Mouse (Mus musculus) c-Kit-positive CD71-positive TER-119-positive erythroid progenitor cells, embryonic 14.5 days (primary cell): ENCODE measurements at regions not wholly inside any gene's neighbourhood (a gene's known extent, or its start where the extent isn't known, plus 50 kb on each side); places are given as distances from the start of the nearest gene placed in this dataset.

Experiments used
- DNase-seq: peaks from one replicate; pipeline ENCODE4 v3.0.0-alpha.2; 2013; ENCODE audit warnings: low spot score

DNA sequence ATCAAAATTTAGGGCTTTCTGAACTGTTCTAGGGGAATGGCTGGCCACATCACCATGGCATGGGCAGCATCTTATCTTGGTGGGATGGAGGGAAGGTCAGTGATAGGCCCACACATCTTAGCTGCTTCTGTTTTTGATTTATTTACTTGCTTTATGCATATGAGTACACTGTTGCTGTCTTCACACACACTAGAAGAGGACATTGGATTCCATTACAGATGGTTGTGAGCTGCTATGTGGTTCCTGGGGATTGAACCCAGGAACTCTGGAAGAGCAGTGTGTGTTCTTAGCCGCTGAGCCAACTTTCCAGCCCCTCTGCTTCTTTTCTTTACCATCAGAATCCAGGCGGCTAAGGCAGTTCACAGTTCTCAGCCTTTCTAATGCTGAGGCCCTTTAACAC is 260.4 kb downstream of the Dact1 start:
- no peak for DNase-seq

- no peak for DNase-seq
Measured at GRCm38 (mm10) chr12:71572833-71573446, 257.9 kb upstream of the Daam1 start.

DNA sequence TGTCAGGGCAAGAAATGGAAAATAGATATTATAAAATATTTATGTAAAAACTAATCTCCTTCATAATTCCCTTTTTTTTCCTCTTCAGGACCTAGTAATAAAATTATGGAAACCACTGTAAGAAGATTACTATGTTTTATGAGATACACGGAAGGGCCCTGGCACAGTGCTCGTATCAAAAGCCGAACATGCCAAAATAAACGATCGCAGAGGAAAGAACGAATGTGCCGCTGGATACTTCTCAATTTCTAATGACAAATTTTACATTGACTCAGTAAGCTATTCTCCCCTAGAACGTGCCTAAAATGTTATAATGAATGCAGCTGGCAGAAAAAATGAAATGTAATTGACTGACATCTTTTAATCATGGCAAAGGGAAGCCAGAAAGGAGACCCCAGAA is 257.4 kb upstream of the Daam1 start:
- DNase-seq = no peak

GRCm38 (mm10) chr12:71574685-71575084 is 256.2 kb upstream of the Daam1 start:
- no peak for DNase-seq

DNA sequence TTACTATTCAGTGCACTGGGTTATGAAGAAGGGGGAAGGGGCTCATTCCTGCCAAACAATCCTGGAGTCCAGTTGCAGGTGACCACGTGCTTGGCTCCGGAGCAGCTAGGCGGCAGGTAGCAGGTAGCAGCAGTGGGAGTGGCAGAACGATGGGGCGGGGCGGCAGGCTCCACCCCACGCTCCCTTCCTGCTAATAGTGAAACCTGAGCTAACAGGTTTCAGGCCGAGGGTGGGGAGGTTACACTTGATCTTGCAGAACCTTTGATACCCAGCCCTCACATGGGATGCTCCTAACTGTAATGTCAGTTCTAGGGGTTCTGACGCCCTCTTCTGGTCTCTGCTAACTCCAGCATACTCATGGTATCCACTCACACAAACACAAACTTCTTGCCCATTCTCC is 253.5 kb upstream of the Daam1 start:
- DNase-seq = no peak

DNA sequence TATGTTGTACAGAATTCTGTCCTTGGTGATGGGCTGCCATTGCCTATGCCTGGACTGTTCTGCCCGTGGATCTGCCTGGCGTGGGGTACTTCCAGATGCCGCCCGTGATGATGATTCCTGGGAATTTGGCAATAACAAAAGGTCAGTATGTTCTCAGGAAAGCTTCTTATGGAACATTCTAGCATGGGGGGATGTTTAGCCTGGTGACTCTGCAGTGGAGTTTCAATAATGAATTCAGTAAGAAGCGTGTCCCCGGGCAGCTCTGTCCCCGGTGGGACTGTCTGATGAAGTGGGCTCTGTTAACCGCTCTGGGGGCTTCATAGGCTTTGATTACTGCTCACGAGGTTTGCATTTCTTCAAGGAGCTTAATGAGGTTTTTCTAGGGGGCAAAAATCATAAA is 252.9 kb upstream of the Daam1 start:
- no peak for DNase-seq

GRCm38 (mm10) chr12:71578912-71579311 is 252.0 kb upstream of the Daam1 start:
- no peak for DNase-seq

DNA sequence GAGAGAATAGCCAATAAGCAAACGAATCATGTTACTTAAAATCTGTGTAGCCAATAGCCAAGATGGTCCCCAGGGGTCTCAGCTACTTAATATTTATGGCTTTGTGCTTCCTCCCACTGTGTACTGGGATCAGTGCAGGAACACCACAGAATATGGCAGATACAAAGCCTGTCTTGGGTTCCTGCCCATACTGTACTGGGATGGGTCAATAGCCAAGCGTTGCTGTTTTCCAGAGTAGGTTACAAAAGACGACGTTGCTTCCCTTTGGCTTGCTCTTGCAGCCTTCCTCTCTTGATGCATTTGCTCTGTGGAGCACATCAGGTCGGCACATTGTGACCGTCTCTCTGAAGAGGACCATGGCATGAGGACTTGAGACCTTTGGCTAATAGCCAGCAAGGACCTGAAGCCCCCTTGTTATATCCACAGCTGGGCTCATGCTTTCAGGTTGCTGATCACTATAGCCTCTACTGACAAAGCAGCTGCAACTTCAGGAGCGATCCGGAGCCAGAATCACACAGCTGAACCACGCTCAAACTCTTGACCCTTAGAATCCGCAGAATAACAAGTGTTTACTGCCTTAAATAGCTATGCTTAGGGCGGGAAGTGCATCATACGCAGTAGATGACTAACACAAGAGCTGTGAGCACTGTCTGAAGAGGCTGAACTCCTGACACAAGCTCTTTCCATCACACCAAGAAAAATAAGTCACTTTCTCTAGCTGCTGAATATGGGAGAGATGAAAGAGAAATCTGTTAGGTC is 250.2 kb upstream of the Daam1 start:
- no peak for DNase-seq

- no peak for DNase-seq
Measured at GRCm38 (mm10) chr12:71584618-71585017, 246.3 kb upstream of the Daam1 start.

DNA sequence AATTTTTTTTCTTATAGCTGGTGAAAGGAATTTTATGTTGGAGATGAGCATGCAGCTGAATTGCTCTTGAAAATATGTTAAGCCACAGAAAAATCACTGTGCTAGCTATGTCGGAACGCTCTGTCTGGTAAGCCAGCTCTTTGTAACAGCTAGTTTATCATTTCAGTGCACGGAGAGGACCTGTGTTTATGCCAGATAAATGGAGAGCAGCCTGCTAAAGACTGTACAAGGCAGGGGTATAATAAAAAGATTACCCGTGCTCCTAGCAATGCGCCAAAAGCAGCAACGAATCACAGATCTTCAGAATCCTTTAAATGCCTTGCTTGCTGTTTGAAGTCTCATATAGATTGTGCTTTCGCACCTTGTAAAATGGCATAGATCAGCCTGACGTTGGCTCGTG is 232.2 kb upstream of the Daam1 start:
- DNase-seq = no peak

DNA sequence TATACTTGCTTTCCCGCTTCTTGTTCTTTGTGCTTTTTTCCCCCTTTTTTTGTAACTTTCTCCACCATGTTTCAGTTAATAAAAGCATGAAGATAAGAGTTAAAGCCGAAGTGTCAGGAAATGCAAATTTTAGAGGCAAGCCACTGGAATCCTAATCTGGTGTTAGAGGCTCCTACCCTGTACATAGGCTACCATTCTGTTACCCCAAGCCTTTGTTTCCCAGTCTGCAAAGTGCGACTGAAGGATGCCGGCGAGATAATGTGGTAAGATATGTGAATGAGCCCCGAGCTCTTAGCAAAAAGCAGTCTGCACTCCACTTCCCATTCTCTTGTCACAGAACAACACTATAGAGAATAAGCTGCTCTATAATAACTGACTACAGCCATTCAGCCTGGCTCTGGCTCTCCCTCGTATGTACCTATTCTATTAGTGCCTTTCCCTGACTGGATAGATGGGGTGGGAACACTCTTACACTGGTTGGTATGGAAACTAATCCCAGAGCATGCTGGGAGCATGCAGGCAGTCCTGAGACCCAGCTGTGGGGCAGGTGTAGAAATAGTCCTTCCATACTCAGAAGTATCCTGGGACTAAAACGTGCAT is 229.7 kb upstream of the Daam1 start:
- DNase-seq = no peak

- DNase-seq = no peak
Measured at GRCm38 (mm10) chr12:71603136-71603535, 227.7 kb upstream of the Daam1 start.

- DNase-seq = no peak
Measured at GRCm38 (mm10) chr12:71606366-71606765, 224.5 kb upstream of the Daam1 start.

DNA sequence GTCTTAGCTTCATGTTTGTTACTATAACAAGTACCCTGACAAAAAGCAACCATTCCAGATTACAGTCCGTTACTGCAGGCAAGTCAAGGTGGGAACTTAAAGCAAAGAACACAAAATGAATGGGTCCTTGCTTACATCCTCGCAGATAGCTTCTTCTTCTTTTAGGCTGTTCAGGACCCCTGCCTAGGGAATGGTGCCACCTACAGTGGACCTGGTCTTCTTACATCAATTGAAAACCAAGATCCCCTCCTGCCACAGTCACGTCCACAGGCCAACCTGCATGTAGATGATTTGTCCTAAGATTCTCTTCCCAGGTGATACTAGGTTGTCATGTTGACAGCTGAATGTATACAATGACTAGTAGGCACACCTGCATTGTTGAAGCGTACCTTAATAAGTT is 222.9 kb upstream of the Daam1 start:
- no peak for DNase-seq

DNA sequence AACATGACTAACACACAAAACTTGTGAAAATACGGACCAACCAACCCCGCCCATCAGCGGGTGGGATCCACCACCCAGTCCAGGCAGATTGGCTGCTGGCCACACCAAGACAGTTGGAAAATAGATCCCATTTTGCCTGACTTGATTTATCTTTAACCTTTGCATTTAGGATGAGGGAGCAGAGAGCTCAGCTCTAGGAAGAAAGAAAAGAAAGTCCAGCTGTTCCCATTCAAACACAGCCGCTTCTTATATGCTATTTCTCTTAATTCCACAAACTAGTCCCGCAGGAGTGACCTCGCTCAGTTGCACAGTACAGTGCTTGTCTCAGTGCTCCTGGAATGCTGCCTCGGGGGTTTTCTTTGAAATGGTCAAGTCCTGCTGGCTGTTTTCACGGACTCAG is 217.6 kb upstream of the Daam1 start:
- no peak for DNase-seq

- no peak for DNase-seq
Measured at GRCm38 (mm10) chr12:71614945-71615344, 215.9 kb upstream of the Daam1 start.

GRCm38 (mm10) chr12:71615383-71615782 is 215.5 kb upstream of the Daam1 start:
- no peak for DNase-seq

DNA sequence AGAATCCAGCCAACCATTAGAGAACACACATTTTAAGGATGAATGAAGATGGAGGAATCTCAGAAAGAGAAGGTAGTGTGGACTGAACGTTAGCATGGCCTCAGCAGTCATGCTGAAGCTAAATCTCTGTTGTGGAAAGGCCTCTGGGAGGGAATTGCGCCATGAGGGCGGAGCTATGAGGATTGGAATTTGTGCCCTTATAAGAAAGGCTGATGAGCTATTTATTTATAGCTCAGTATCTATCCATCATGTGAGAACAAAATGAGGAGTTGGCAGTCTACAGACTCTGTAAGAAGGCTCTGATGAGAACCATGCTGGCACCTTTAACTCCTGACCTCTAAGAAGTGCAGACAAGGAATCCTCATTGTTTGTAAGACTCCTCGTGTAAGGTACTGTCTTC is 214.8 kb upstream of the Daam1 start:
- DNase-seq = no peak

GRCm38 (mm10) chr12:71618466-71618865 is 212.4 kb upstream of the Daam1 start:
- DNase-seq = no peak

DNA sequence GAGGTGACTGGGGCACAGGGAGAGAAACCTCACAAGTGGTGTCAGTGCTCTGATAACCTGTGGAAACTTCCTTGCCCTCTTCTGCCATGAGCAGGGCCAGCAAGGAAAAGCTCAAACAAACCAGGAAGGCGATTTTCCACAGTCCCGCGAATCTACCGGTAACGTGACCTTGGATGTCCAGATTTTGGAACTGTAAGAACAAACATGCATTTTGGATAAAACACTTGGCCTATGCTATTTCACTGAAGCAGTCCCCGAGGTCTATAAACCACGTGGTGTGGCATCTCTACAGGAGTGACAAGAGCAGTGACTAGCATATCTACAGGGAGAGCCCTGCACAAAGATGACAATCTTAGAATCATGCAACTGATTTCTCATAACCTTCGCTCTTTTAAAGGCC is 211.9 kb upstream of the Daam1 start:
- DNase-seq = no peak

DNA sequence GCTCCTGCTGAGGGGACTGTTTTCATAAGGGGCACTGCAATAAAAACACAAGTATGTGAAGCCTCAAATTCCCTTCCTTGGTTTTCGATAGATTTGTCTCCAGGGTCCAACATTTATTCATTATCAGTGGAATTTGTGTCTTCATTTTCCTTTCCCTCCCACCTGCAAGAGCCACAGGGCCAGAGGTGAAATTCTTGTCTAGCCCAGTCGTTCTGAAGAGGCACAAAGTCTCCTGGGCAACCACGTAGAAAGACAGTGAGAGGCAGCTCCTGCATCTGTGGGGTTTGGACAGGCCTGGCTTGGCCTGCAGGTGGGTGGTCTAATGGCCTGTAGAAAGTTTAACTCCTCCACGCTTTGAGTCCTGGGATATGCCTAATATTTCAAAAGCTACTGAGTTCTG is 211.3 kb upstream of the Daam1 start:
- DNase-seq = no peak

DNA sequence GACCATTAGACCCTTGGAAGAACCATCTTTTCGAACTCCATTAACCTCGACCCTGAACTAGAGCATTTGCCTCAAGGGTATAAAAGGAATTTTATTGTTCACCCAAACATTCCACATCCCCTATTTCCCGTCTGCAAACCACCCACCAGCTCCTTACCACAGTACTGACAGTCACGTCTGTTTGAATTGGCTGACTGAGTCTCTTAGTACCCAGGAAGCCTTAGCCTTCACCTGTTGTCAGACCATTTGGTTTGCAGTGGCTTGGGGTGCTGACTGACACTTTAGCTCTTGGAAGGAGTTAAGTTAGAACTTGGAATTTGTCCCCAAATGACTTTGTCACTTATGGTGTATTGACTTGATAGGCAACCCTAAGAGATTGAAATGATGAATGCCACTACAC is 209.3 kb upstream of the Daam1 start:
- DNase-seq = no peak

DNA sequence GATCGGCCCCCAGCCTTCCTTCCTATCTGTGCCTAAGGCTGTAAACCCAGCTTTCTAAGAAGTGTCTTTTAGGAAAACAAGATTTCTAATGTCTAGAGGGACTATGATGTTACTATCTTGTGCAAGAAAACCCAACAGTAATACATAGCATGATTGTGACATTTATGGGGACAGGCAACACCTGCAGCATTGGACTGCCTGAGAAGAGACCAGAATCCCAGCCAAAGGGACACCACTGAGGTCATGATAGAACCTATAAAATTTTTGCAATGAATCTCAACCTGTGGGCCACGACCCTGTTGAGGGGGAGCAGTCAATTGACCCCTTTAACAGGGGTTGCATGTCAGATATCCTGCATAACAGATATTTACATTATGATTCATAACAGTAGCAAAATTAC is 208.1 kb upstream of the Daam1 start:
- DNase-seq = no peak

DNA sequence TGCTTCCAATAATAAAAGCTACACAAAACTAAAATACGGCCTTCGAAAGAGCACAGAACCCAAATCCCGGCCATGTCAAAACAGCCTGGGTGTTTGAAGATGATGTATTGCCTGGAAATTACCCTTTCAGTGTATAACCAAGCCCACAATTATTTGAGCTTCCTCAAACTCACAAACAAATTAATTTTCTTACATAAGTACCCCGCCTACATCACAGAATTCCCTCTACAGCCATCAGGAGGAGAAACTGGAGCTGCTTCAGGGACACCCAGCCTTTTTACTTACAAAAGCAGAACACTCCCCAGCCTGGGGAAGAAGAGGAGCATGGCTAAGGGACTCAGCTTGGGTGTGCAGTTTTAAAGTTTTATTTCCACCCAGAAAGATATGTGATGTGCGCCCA is 207.6 kb upstream of the Daam1 start:
- no peak for DNase-seq
